Mouse (Mus musculus) kidney, adult 2 months (tissue): Measurements from ENCODE around the gene Rdh5.

Experiments used
- CTCF ChIP-seq: fragments of 200-500 bp; conservative IDR thresholded peaks from 2 replicates; pipeline ENCODE4 v1.5.1; 2011; ENCODE audit warnings: low read depth, mild to moderate bottlenecking, control low read depth, low read length, moderate library complexity, mixed read lengths; ENCODE audit not compliant: insufficient read depth, insufficient read length
- POLR2A ChIP-seq: fragments of 200-500 bp; IDR thresholded peaks from one replicate; pipeline ENCODE4 v1.6.1; 2011; ENCODE audit warnings: low read depth, low read length, control low read depth

- TF ChIP-seq POLR2A (no peak), CTCF (no peak)
Observed at GRCm38 (mm10) chr10:128938974-128939373, 16.3 kb upstream of the Rdh5 start.
